Mouse (Mus musculus): ENCODE measurements around the gene Rsbn1l.

- TF ChIP-seq POLR2A (IDR thresholded peaks at IDR 0.05; ENCODE audit: insufficient read length, low read depth) (no peak), POLR2AphosphoS2 (IDR thresholded peaks at IDR 0.05; ENCODE audit: insufficient read length, low read depth) (no peak), E2F4 (IDR thresholded peaks at IDR 0.05; ENCODE audit: insufficient read depth) (no peak), MAX (IDR thresholded peaks at IDR 0.05; ENCODE audit: low read depth) (no peak)
Observed at GRCm38 (mm10) chr5:20880797-20881775, 75.1 kb downstream of the Rsbn1l start.

All from myocyte (in vitro differentiated cells).